Mouse (Mus musculus): ENCODE results near the gene Sorcs3. TPM values are rescaled to one million over a fixed set of nuclear protein-coding genes. Genes with fewer than 3 reads are reported as not detected.

The Sorcs3 gene
- total and polyA plus RNA-seq, 3 experiments: not detected

DNA sequence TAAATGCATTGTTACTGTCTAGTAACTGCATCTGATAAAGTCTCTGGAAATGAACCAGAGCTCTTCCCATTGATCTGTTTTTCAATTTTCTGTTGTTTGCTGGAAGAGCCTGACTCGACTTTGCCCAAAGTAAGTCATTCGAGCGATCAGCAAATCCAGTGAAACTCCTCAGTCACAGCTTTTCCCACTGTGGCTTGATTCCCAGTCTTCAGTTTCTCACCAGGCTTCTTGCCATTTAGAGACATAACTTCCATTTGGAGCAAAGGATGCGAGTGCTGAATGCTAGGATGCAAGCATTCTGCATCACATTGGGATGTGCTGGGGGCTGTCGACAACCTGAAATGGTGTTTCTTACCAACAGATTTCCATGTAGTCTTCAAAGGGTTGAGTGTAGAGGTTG is 521.8 kb downstream of the Sorcs3 start:
- Histone ChIP-seq H3K9me3 (replicated peaks; ENCODE audit: insufficient read depth, low read length) (no peaks in the 10 kb centered on the region), H3K27ac (ENCODE audit: control insufficient read depth, low read depth, low read length) (no peak overlapping the region), H3K27me3 (ENCODE audit: control insufficient read depth in 1 of 2, insufficient read depth in 2 of 2, low read length in 2 of 2) (no peaks in the 10 kb centered on the region), H3K4me1 (ENCODE audit: control insufficient read depth in 1 of 2, insufficient read depth in 2 of 2, low read length in 2 of 2) (no peaks in the 10 kb centered on the region), H3K79me2 (ENCODE audit: control insufficient read depth, insufficient read depth, low read length, poor library complexity) (no peaks in the 10 kb centered on the region), H3K36me3 (ENCODE audit: control insufficient read depth in 1 of 2, insufficient read depth in 2 of 2, low read length in 2 of 2) (no peaks in the 10 kb centered on the region), H3K9ac (ENCODE audit: control insufficient read depth, low read depth, low read length, poor library complexity, severe bottlenecking) (no peak overlapping the region), H3K4me3 (ENCODE audit: control insufficient read depth in 1 of 2, insufficient read depth in 1 of 2, low read depth in 2 of 2, low read length in 2 of 2) (no peak overlapping the region)
- TF ChIP-seq ZMIZ1 (IDR thresholded peaks at IDR 0.05; ENCODE audit: low read depth, low read length) (no peak), ELF1 (IDR thresholded peaks at IDR 0.05; ENCODE audit: low read depth, low read length) (no peak), KAT2A (conservative IDR thresholded peaks at IDR 0.05; ENCODE audit: low read depth, low read length) (no peak), ZKSCAN1 (IDR thresholded peaks at IDR 0.05; ENCODE audit: low read depth, low read length) (no peak)
- no peak for DNase-seq (ENCODE audit: low read depth, low spot score)

GRCm38 (mm10) chr19:48731731-48732130 is 525.9 kb downstream of the Sorcs3 start:
- H3K27ac ChIP-seq (ENCODE audit: control insufficient read depth, low read depth, low read length): no peak overlapping the region
- no peaks in the 10 kb centered on the region for H3K9me3 ChIP-seq (replicated peaks; ENCODE audit: insufficient read depth, low read length)

DNA sequence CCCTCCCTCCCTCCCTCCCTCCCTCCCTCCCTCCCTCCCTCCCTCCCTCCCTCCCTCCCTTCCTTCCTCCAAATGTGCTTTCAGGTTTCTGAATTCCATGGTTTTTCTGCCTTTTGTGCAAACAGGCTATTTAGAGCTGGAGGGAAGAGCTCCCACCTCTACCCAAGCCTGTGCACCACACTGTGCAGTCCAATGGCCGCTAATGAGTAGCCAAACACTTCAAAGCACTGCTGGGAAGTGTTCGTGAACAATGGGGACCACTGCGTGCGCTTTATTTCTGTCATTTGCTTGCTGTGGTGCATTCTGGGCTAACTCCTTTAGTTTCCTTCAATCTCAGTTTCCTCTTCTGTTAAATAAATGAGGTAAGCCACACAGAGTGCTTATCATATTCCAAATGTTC is 528.5 kb downstream of the Sorcs3 start:
- DNase-seq (ENCODE audit: low read depth, low spot score): no peak

More at GRCm38 (mm10) chr19:48731731-48732130, 525.9 kb downstream of the Sorcs3 start:
- H3K4me1 ChIP-seq (ENCODE audit: control insufficient read depth in 1 of 2, insufficient read depth in 2 of 2, low read length in 2 of 2): no peaks in the 10 kb centered on the region
- DNase-seq (ENCODE audit: low read depth, low spot score): no peak
- H3K79me2 ChIP-seq (ENCODE audit: control insufficient read depth, insufficient read depth, low read length, poor library complexity): no peaks in the 10 kb centered on the region
- H3K27me3 ChIP-seq (ENCODE audit: control insufficient read depth in 1 of 2, insufficient read depth in 2 of 2, low read length in 2 of 2): no peaks in the 10 kb centered on the region
- H3K9ac ChIP-seq (ENCODE audit: control insufficient read depth, low read depth, low read length, poor library complexity, severe bottlenecking): no peak overlapping the region
- no peaks in the 10 kb centered on the region for H3K36me3 ChIP-seq (ENCODE audit: control insufficient read depth in 1 of 2, insufficient read depth in 2 of 2, low read length in 2 of 2)
- H3K4me3 ChIP-seq (ENCODE audit: control insufficient read depth in 1 of 2, insufficient read depth in 1 of 2, low read depth in 2 of 2, low read length in 2 of 2): no peak overlapping the region
- no peak for TF ChIP-seq ZKSCAN1 (IDR thresholded peaks at IDR 0.05; ENCODE audit: low read depth, low read length)
- no peak for TF ChIP-seq ZC3H11A (IDR thresholded peaks at IDR 0.05; ENCODE audit: low read depth, low read length)
- no peak for TF ChIP-seq JUND (IDR thresholded peaks at IDR 0.05; ENCODE audit: low read depth, low read length)
- no peak for TF ChIP-seq POLR2AphosphoS2 (IDR thresholded peaks at IDR 0.05; ENCODE audit: low read length)
- no peak for TF ChIP-seq BHLHE40 (IDR thresholded peaks at IDR 0.05; ENCODE audit: borderline replicate concordance, low read depth, low read length)
- no peak for TF ChIP-seq NELFE (IDR thresholded peaks at IDR 0.05; ENCODE audit: low read depth, low read length)
- TF ChIP-seq CTCF (IDR thresholded peaks at IDR 0.05 in 2 of 3, conservative IDR thresholded peaks at IDR 0.05 in 1 of 3; ENCODE audit: control insufficient read depth in 1 of 3, insufficient read depth in 1 of 3, low read depth in 2 of 3, low read length in 3 of 3, poor library complexity in 1 of 3, severe bottlenecking in 1 of 3): no peak
- no peak for TF ChIP-seq MYB (IDR thresholded peaks at IDR 0.05; ENCODE audit: low read depth, low read length)
- TF ChIP-seq MAX (IDR thresholded peaks at IDR 0.05; ENCODE audit: low read length): no peak
- no peak for TF ChIP-seq KAT2A (conservative IDR thresholded peaks at IDR 0.05; ENCODE audit: low read depth, low read length)
- TF ChIP-seq TCF12 (IDR thresholded peaks at IDR 0.05; ENCODE audit: low read depth, low read length): no peak
- no peak for TF ChIP-seq ZMIZ1 (IDR thresholded peaks at IDR 0.05; ENCODE audit: low read depth, low read length)
- TF ChIP-seq RCOR1 (IDR thresholded peaks at IDR 0.05; ENCODE audit: low read depth, low read length): no peak
- TF ChIP-seq RAD21 (IDR thresholded peaks at IDR 0.05; ENCODE audit: low read depth, low read length): no peak

More for the DNA sequence above, 528.5 kb downstream of the Sorcs3 start:
- no peak for TF ChIP-seq MYC (IDR thresholded peaks at IDR 0.05; ENCODE audit: low read depth, low read length)
- Histone ChIP-seq H3K79me2 (ENCODE audit: control insufficient read depth, insufficient read depth, low read length, poor library complexity) (no peaks in the 10 kb centered on the region), H3K36me3 (ENCODE audit: control insufficient read depth in 1 of 2, insufficient read depth in 2 of 2, low read length in 2 of 2) (no peaks in the 10 kb centered on the region), H3K4me1 (ENCODE audit: control insufficient read depth in 1 of 2, insufficient read depth in 2 of 2, low read length in 2 of 2) (no peaks in the 10 kb centered on the region), H3K4me3 (ENCODE audit: control insufficient read depth in 1 of 2, insufficient read depth in 1 of 2, low read depth in 2 of 2, low read length in 2 of 2) (no peak overlapping the region), H3K9ac (ENCODE audit: control insufficient read depth, low read depth, low read length, poor library complexity, severe bottlenecking) (no peak overlapping the region), H3K27ac (ENCODE audit: control insufficient read depth, low read depth, low read length) (no peak overlapping the region), H3K9me3 (replicated peaks; ENCODE audit: insufficient read depth, low read length) (no peaks in the 10 kb centered on the region; the same call in 1 of the 2 replicates), H3K27me3 (ENCODE audit: control insufficient read depth in 1 of 2, insufficient read depth in 2 of 2, low read length in 2 of 2) (no peaks in the 10 kb centered on the region)
